Mouse (Mus musculus) lung, adult 2 months (tissue): ENCODE data around the gene 4833420G17Rik.

ENCODE experiments used
- CTCF ChIP-seq: fragments of 200-500 bp; IDR thresholded peaks from 2 replicates; pipeline ENCODE4 v1.5.1; 2011; ENCODE audit warnings: mild to moderate bottlenecking, low read length, control low read depth; ENCODE audit not compliant: insufficient read depth
- POLR2A ChIP-seq: fragments of 200-500 bp; IDR thresholded peaks from 2 replicates; pipeline ENCODE4 v1.6.1; 2011; ENCODE audit warnings: low read depth, mild to moderate bottlenecking, control low read depth, low read length, borderline replicate concordance; ENCODE audit errors: extremely low read depth

DNA sequence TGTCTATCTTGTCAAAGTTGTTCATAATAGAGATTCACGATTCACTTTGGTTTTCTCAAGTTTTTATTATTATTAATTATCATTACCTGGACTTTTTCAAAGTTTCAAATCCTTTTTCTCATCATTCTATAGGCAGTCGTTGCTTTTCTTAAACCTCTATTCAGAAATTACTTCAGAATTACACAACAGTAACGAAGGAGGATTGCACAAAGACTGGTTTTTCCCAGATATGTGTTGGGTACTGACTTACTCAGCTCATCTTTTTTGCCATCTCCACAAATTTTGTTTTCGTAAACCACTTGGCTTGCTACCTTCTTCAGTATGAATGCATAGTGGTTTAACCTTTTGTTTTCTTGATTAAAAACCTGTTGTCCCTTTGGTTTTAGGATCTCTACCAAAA, 9.0 kb upstream of the 4833420G17Rik start:
- no peak for TF ChIP-seq POLR2A
- no peak for TF ChIP-seq CTCF
